In the genomic region with DNA sequence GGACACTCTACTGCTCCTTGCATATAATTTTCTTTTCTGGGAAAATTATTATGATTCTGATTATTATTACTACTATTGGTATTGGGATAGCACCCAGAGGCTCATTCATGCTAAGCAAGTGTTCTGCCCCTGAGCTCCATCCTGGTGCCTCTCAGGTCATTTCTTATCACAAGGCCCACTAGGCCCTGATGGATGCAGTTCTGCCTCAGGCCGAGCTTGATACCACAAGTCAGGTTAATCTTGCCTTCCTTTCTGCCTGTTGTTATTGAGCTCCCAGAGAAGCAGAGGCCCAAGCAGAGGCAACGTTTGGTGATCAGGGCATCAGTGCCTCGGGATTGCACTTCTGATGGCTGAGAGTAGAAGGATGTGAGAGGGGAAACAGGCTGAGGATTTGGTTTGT, we compare ENCODE assay signal across 32 mouse cellular contexts. TPM values are rescaled to one million over a fixed set of nuclear protein-coding genes. Genes with fewer than 3 reads are reported as not detected.
A peak's percentile ranks its signal among the peaks of the same experiment; 100 is the strongest.
DNase-seq lines count a peak whose midpoint lies in the region; ATAC-seq lines count a peak whose summit lies in the region.
"Had no signal": no experiment of that assay in that cellular context is flagged by ENCODE, and none has a peak within 500 bp of the region (broad histone marks: within the 10 kb centered on the region; RNA-seq: fewer than 3 reads in every experiment).

No protein-coding gene starts in this region.

- H3K27me3 ChIP-seq in heart, embryonic 10.5 days (ENCODE audit: insufficient read depth, poor library complexity, severe bottlenecking), result no peaks in the 10 kb centered on the region
- H3K27me3 ChIP-seq in liver, embryonic 11.5 days (replicated peaks; ENCODE audit: control insufficient read depth, insufficient read depth, low read length), result no peaks in the 10 kb centered on the region
- H3K27me3 ChIP-seq in liver, embryonic 16.5 days (ENCODE audit: control insufficient read depth, insufficient read depth, low read depth, low read length), result no peaks in the 10 kb centered on the region
- H3K27me3 ChIP-seq: CH12.LX; embryonic facial prominence, embryonic 15.5 days; hindbrain, embryonic 15.5 days; lung, embryonic 15.5 days; Patski had no signal

- H3K4me1 ChIP-seq in heart, embryonic 10.5 days, result peaks cover 27% of the 10 kb centered on the region; the same call in 1 of the 2 replicates
- H3K4me1 ChIP-seq in liver, embryonic 11.5 days (replicated peaks; ENCODE audit: control insufficient read depth, insufficient read depth, low read length), result peaks cover 21% of the 10 kb centered on the region
- H3K4me1 ChIP-seq in liver, embryonic 16.5 days (ENCODE audit: control insufficient read depth, low read depth, low read length), result peaks cover 37% of the 10 kb centered on the region

- H3K9me3 ChIP-seq in heart, embryonic 10.5 days, result no peaks in the 10 kb centered on the region
- H3K9me3 ChIP-seq in liver, embryonic 11.5 days (ENCODE audit: control insufficient read depth, low read length), result no peaks in the 10 kb centered on the region
- no peaks in the 10 kb centered on the region for H3K9me3 ChIP-seq in liver, embryonic 16.5 days (replicated peaks; ENCODE audit: control insufficient read depth, low read length)
- H3K9me3 ChIP-seq: embryonic facial prominence, embryonic 10.5 days; embryonic facial prominence, embryonic 15.5 days; hindbrain, embryonic 10.5 days; hindbrain, embryonic 15.5 days; lung, embryonic 15.5 days; midbrain, embryonic 10.5 days had no signal

- no peak for DNase-seq in heart, embryonic 10.5 days (ENCODE audit: low spot score)
- DNase-seq in heart, adult 9 months (ENCODE audit: low spot score in 2 of 2), result no peak
- no peak for DNase-seq in liver, embryonic 11.5 days (ENCODE audit: low spot score)
- DNase-seq in frontal cortex, postnatal 14 days (ENCODE audit: low spot score in 2 of 2), result no peak
- no peak for DNase-seq in lung, adult 18-20 months
- no peak for DNase-seq in Muller cell, postnatal 12 days (ENCODE audit: inconsistent ontology term)
- DNase-seq: adrenal gland, postnatal 25 days; cerebellum, adult 2 months; cerebellum, postnatal 14 days; gastrocnemius, postnatal 25 days; heart, adult 11 months; heart, postnatal 14 days; kidney, adult 2 months; kidney, postnatal 36 days; left cerebral cortex, postnatal 4 days; lung, postnatal 36 days; right cerebral cortex, adult 18-20 months; spleen, adult 18-20 months; thymus, postnatal 25 days had no signal

- peak overlapping the region; percentile 24; the same call in 1 of the 2 replicates for H3K27ac ChIP-seq in heart, embryonic 10.5 days
- peak overlapping the region; percentile 74 for H3K27ac ChIP-seq in liver, embryonic 11.5 days (ENCODE audit: low read depth, low read length)
- peak overlapping the region; percentile 41 for H3K27ac ChIP-seq in liver, embryonic 16.5 days (ENCODE audit: low read length)
- H3K27ac ChIP-seq: embryonic facial prominence, embryonic 10.5 days; embryonic facial prominence, embryonic 15.5 days; hindbrain, embryonic 10.5 days; hindbrain, embryonic 15.5 days; layer of hippocampus, adult 2 months; lung, embryonic 15.5 days; midbrain, embryonic 10.5 days had no signal

- WGBS in heart, embryonic 10.5 days, result 56% methylated on average over 3 of the region's 3 CpGs
- 36% methylated on average over 3 of the region's 3 CpGs for WGBS in liver, embryonic 11.5 days
- WGBS in liver, embryonic 16.5 days (ENCODE audit: insufficient replicate concordance), result 21% methylated on average over 3 of the region's 3 CpGs

- no peaks in the 10 kb centered on the region for H3K36me3 ChIP-seq in heart, embryonic 10.5 days
- H3K36me3 ChIP-seq in liver, embryonic 11.5 days (ENCODE audit: control insufficient read depth, insufficient read depth, low read length), result no peaks in the 10 kb centered on the region
- H3K36me3 ChIP-seq in liver, embryonic 16.5 days (ENCODE audit: control insufficient read depth, insufficient read depth), result no peaks in the 10 kb centered on the region
- H3K36me3 ChIP-seq: embryonic facial prominence, embryonic 10.5 days; embryonic facial prominence, embryonic 15.5 days; hindbrain, embryonic 10.5 days; hindbrain, embryonic 15.5 days; lung, embryonic 15.5 days; midbrain, embryonic 10.5 days had no signal

- H3K4me3 ChIP-seq in heart, embryonic 10.5 days, result no peak overlapping the region
- no peak overlapping the region for H3K4me3 ChIP-seq in liver, embryonic 11.5 days (ENCODE audit: low read depth, low read length)
- H3K4me3 ChIP-seq in liver, embryonic 16.5 days (ENCODE audit: low read depth, low read length), result no peak overlapping the region
- H3K4me3 ChIP-seq: embryonic facial prominence, embryonic 10.5 days; embryonic facial prominence, embryonic 15.5 days; hindbrain, embryonic 10.5 days; hindbrain, embryonic 15.5 days; layer of hippocampus, adult 2 months; lung, embryonic 15.5 days; midbrain, embryonic 10.5 days had no signal

- no peak overlapping the region for H3K9ac ChIP-seq in liver, embryonic 11.5 days (ENCODE audit: low read depth, low read length)
- no peak overlapping the region for H3K9ac ChIP-seq in liver, embryonic 16.5 days (ENCODE audit: low read depth, low read length)
- H3K9ac ChIP-seq: embryonic facial prominence, embryonic 15.5 days; hindbrain, embryonic 15.5 days; lung, embryonic 15.5 days had no signal

- peak; percentile 78 for ATAC-seq in liver, embryonic 11.5 days (replicated peaks; ENCODE audit: low FRiP score)
- ATAC-seq in liver, embryonic 16.5 days (ENCODE audit: low read depth), result peak; percentile 68
- ATAC-seq in megakaryocyte, adult 5-6 weeks (ENCODE audit: poor library complexity, severe bottlenecking), result no peak
- ATAC-seq: forebrain, embryonic 14.5 days; midbrain, embryonic 16.5 days; Patski had no signal

- peak overlapping the region; percentile 41 for H3K4me2 ChIP-seq in liver, embryonic 11.5 days
- H3K4me2 ChIP-seq in liver, embryonic 16.5 days (ENCODE audit: low read depth, low read length), result no peak overlapping the region; the same call in 1 of the 2 replicates
- H3K4me2 ChIP-seq: embryonic facial prominence, embryonic 15.5 days; hindbrain, embryonic 15.5 days; lung, embryonic 15.5 days had no signal

RNA-seq across cellular contexts. Expression of a gene that starts 25.3 kb away (rescaled TPM):
- 2.6 and 3.3 TPM in 2 replicates for polyA plus RNA-seq in heart, embryonic 10.5 days (2016; fragmentation: Nextera tagmentation; extraction: Ambion mirVana)
- polyA plus RNA-seq in liver, embryonic 11.5 days (2014; fragmentation: Nextera tagmentation; extraction: Ambion mirVana), result 1.9 and 2.3 TPM in 2 replicates
- polyA plus RNA-seq in liver, embryonic 16.5 days (2015; fragmentation: Nextera tagmentation; extraction: Ambion mirVana), result 2.7 and 3.2 TPM in 2 replicates
- total RNA-seq in megakaryocyte, adult 5-6 weeks (2015), result 19.1 and 21.5 TPM in 2 replicates
- total RNA-seq in megakaryocyte, adult 5-6 weeks (2017), result 20.8 and 21.9 TPM in 2 replicates
- total RNA-seq: CH12.LX had no signal

Comparison
In these comparisons a context has a peak if more than half of its experiments do, and no peak if none do; other contexts are left out.
1. H3K27ac ChIP-seq: peak in every context shown above with its lines; median percentile 74 in liver, embryonic 11.5 days; 41 in liver, embryonic 16.5 days; 24 in heart, embryonic 10.5 days.